Mouse (Mus musculus): ENCODE results near the gene Rgr. TPM values are rescaled to one million over a fixed set of nuclear protein-coding genes. Genes with fewer than 3 reads are reported as not detected.

Rgr gene
- 0.62 and 0.83 TPM in 2 replicates for polyA plus RNA-seq (2012; rRNA removed)
- polyA plus RNA-seq (2014; fragmentation: Nextera tagmentation; extraction: Ambion mirVana), result 0.25 and 0.55 TPM in 2 replicates

DNA sequence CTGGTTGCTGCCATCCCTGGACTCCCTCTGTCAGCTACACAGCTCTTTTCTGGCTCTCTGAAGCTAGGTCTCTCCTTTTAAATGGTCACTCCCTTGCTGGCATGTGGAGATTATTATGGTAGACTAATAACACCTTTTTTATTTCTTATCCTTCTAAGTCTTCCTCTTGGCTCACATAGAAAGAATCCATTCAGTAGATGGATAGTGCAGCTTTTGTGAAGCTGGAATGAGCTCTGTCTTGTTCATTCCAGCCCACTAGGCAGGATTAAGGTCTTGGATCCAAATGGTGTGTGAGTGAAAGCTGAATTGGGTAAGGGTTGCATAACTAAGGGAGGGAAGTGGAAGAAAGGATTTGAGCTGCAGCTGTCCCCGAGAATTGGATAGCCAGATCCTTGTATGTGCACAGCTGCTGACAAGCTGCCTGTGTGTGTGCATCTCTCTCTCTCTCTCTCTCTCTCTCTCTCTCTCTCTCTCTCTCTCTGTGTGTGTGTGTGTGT is at the start of gene Rgr:
Gene Rgr, minus strand, starts transcription at position 51 of the 497 bp plus-strand sequence.
- H3K27me3 ChIP-seq (ENCODE audit: control insufficient read depth, insufficient read depth, low read length), result no peaks in the 10 kb centered on the region
- H3K27ac ChIP-seq (replicated peaks; ENCODE audit: low read depth, low read length), result no peak within 1 kb of the TSS
- H3K9me3 ChIP-seq (ENCODE audit: control insufficient read depth, low read length), result no peaks in the 10 kb centered on the region
- no peak within 1 kb of the TSS for H3K4me3 ChIP-seq (replicated peaks; ENCODE audit: low read length)
- no peak for TF ChIP-seq POLR2A (IDR thresholded peaks at IDR 0.05; ENCODE audit: borderline replicate concordance, extremely low read depth, insufficient read depth, insufficient read length)
- H3K4me1 ChIP-seq (ENCODE audit: control insufficient read depth, insufficient read depth, low read length), result no peaks in the 10 kb centered on the region
- ATAC-seq (ENCODE audit: low FRiP score, low read depth) (peak; percentile 63), DNase-seq (ENCODE audit: low spot score) (peak; percentile 12)
- H3K4me2 ChIP-seq (replicated peaks; ENCODE audit: low read depth, low read length, severe bottlenecking), result no peak within 1 kb of the TSS
- WGBS, result 80% methylated on average over 1 of the region's 1 CpGs
- H3K9ac ChIP-seq (ENCODE audit: low read depth, low read length, severe bottlenecking), result no peak within 1 kb of the TSS
- H3K36me3 ChIP-seq (ENCODE audit: control insufficient read depth, insufficient read depth, low read length), result no peaks in the 10 kb centered on the region

DNA sequence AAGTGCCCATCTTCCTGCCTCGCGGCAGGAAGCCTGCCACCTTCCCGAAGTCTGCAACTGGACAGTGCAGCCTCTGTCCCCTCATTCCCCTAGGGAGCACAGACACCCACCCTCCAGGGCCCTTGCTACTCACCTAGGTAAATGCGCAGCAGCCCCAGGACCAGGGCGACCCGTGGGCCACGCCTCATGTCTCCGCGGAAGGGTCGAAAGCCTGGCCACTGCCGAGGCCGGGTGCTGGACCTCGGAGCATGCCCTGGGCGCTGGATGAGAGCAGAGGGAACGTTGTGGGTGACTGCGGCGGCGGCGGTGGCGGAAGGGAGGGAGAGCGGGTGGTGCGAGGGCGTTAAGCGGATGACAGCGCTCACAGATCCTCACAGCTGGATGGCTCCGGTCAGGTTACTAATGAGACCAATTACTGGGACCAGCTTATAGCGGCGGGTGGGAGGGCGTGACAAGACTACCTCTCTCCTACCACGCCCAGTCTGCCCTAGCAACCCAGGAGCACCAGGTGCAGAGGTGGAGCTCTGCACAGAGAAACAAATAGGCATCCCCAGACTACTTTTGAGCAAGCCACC is 49.3 kb upstream of the Rgr start, which contains the start of gene Cdhr1:
Gene Cdhr1, minus strand, starts transcription at position 392 of the 575 bp plus-strand sequence.
- under 1% methylated on average over 26 of the region's 30 CpGs for WGBS
- no peaks in the 10 kb centered on the region for H3K36me3 ChIP-seq (ENCODE audit: control insufficient read depth, insufficient read depth, low read length)
- H3K4me3 ChIP-seq (replicated peaks; ENCODE audit: low read length), result peak within 1 kb of the TSS; percentile 22
- no peak within 1 kb of the TSS for H3K9ac ChIP-seq (ENCODE audit: low read depth, low read length, severe bottlenecking)
- H3K9me3 ChIP-seq (ENCODE audit: control insufficient read depth, low read length), result no peaks in the 10 kb centered on the region
- DNase-seq (ENCODE audit: low spot score), result peak; percentile 16
- H3K4me2 ChIP-seq (replicated peaks; ENCODE audit: low read depth, low read length, severe bottlenecking), result peak within 1 kb of the TSS; percentile 41
- H3K27me3 ChIP-seq (ENCODE audit: control insufficient read depth, insufficient read depth, low read length), result peaks cover 11% of the 10 kb centered on the region; the same call in 1 of the 2 replicates
- no peak for ATAC-seq (ENCODE audit: low FRiP score, low read depth)
- H3K4me1 ChIP-seq (ENCODE audit: control insufficient read depth, insufficient read depth, low read length), result peaks cover 5% of the 10 kb centered on the region; the same call in 1 of the 2 replicates
- no peak for TF ChIP-seq POLR2A (IDR thresholded peaks at IDR 0.05; ENCODE audit: borderline replicate concordance, extremely low read depth, insufficient read depth, insufficient read length)
- no peak within 1 kb of the TSS for H3K27ac ChIP-seq (replicated peaks; ENCODE audit: low read depth, low read length)

DNA sequence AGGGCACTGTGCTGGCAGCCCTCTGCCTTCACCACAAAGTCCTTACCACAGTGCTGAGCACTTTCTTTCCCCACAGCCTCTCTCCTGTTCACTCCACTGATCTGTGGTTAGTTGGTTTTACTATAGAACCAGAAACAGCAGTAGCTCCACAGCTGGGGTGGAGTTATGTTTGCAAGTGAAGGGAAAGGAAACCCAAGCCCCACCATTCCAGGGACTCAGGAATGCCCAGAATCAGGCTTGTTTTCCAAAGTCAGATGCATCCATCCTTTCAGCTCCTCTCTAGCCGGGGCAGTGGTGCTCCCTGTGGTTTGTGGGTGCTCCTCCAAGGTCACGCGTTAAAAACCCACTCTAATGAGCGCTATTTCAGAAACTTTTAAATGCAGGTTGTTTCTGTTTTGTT is 46.8 kb upstream of the Rgr start:
- Histone ChIP-seq H3K4me3 (replicated peaks; ENCODE audit: low read length) (no peak overlapping the region), H3K36me3 (ENCODE audit: control insufficient read depth, insufficient read depth, low read length) (no peaks in the 10 kb centered on the region), H3K9ac (ENCODE audit: low read depth, low read length, severe bottlenecking) (no peak overlapping the region), H3K27me3 (ENCODE audit: control insufficient read depth, insufficient read depth, low read length) (peaks cover 11% of the 10 kb centered on the region; the same call in 1 of the 2 replicates), H3K4me1 (ENCODE audit: control insufficient read depth, insufficient read depth, low read length) (peaks cover 5% of the 10 kb centered on the region; the same call in 1 of the 2 replicates), H3K4me2 (replicated peaks; ENCODE audit: low read depth, low read length, severe bottlenecking) (no peak overlapping the region), H3K27ac (replicated peaks; ENCODE audit: low read depth, low read length) (no peak overlapping the region), H3K9me3 (ENCODE audit: control insufficient read depth, low read length) (no peaks in the 10 kb centered on the region)
- DNase-seq (ENCODE audit: low spot score) (no peak), ATAC-seq (ENCODE audit: low FRiP score, low read depth) (no peak)
- no peak for TF ChIP-seq POLR2A (IDR thresholded peaks at IDR 0.05; ENCODE audit: borderline replicate concordance, extremely low read depth, insufficient read depth, insufficient read length)
- 72% methylated on average over 4 of the region's 4 CpGs for WGBS

DNA sequence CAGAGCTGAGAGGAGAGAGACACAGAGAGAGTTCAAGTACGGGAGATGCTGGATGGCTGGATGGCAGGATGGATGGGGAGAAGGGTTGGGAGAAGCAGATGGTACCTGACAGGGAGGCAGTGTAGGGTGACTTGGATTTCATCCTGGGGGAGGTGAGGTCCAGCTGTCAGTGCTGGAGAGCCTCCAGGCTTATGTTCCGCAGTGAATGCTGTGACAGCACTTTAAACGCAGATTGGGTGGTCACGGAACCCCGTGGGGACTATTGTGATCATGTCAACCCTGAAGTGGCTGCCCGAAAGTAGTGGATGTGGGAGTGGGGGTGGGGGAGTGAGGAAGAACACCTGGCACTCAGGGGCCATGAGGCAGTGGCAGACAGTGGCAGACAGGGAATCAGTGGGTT is 45.7 kb upstream of the Rgr start:
- H3K27ac ChIP-seq (replicated peaks; ENCODE audit: low read depth, low read length), result no peak overlapping the region
- peaks cover 5% of the 10 kb centered on the region; the same call in 1 of the 2 replicates for H3K4me1 ChIP-seq (ENCODE audit: control insufficient read depth, insufficient read depth, low read length)
- H3K9me3 ChIP-seq (ENCODE audit: control insufficient read depth, low read length), result no peaks in the 10 kb centered on the region
- WGBS, result 80% methylated on average over 6 of the region's 6 CpGs
- DNase-seq (ENCODE audit: low spot score) (no peak), ATAC-seq (ENCODE audit: low FRiP score, low read depth) (no peak)
- TF ChIP-seq POLR2A (IDR thresholded peaks at IDR 0.05; ENCODE audit: borderline replicate concordance, extremely low read depth, insufficient read depth, insufficient read length), result no peak
- no peak overlapping the region for H3K4me3 ChIP-seq (replicated peaks; ENCODE audit: low read length)
- H3K36me3 ChIP-seq (ENCODE audit: control insufficient read depth, insufficient read depth, low read length), result no peaks in the 10 kb centered on the region
- H3K4me2 ChIP-seq (replicated peaks; ENCODE audit: low read depth, low read length, severe bottlenecking), result no peak overlapping the region
- no peak overlapping the region for H3K9ac ChIP-seq (ENCODE audit: low read depth, low read length, severe bottlenecking)
- H3K27me3 ChIP-seq (ENCODE audit: control insufficient read depth, insufficient read depth, low read length), result peaks cover 11% of the 10 kb centered on the region; the same call in 1 of the 2 replicates

DNA sequence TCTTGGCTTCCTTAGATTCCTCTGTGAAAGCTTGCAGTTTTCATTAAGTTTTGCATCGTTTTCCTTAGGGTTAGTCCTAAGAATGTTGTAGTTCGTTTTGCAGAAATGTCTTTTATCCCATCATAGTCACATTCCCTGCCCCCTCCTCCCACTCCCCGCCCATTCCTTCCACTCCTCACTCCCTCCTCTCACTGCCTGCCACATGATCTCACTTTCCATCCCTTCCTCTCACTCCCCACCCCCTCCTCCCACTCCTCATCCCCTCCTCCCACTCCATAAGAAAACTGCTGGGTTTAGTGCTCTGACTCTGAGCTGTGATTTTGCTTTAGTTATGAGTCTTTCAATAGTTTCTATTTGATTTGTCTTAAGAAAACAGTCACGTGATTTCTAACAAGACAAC is 35.0 kb upstream of the Rgr start:
- H3K4me2 ChIP-seq (replicated peaks; ENCODE audit: low read depth, low read length, severe bottlenecking), result no peak overlapping the region

More for the DNA sequence above, 35.0 kb upstream of the Rgr start:
- Histone ChIP-seq H3K9me3 (ENCODE audit: control insufficient read depth, low read length) (no peaks in the 10 kb centered on the region), H3K4me3 (replicated peaks; ENCODE audit: low read length) (no peak overlapping the region), H3K27me3 (ENCODE audit: control insufficient read depth, insufficient read depth, low read length) (no peaks in the 10 kb centered on the region), H3K36me3 (ENCODE audit: control insufficient read depth, insufficient read depth, low read length) (no peaks in the 10 kb centered on the region), H3K27ac (replicated peaks; ENCODE audit: low read depth, low read length) (no peak overlapping the region), H3K9ac (ENCODE audit: low read depth, low read length, severe bottlenecking) (no peak overlapping the region), H3K4me1 (ENCODE audit: control insufficient read depth, insufficient read depth, low read length) (no peaks in the 10 kb centered on the region)
- 36% methylated on average over 4 of the region's 4 CpGs for WGBS
- ATAC-seq (ENCODE audit: low FRiP score, low read depth) (no peak), DNase-seq (ENCODE audit: low spot score) (no peak)
- no peak for TF ChIP-seq POLR2A (IDR thresholded peaks at IDR 0.05; ENCODE audit: borderline replicate concordance, extremely low read depth, insufficient read depth, insufficient read length)

Data from limb, embryonic 14.5 days (tissue).